Mouse (Mus musculus) heart, postnatal 10 days (tissue): ENCODE results near the gene Milr1. TPM values are rescaled to one million over a fixed set of nuclear protein-coding genes. Genes with fewer than 3 reads are reported as not detected.
"Not testable (repeated sequence)": the region's sequence is repeated elsewhere in the genome, so short reads cannot be mapped to it uniquely, and the experiment has no call there.

Experiments
- DNase-seq, 2 experiments: peaks; one replicate each; pipeline ENCODE4 v3.0.0; 2021
- intact Hi-C: fragments of 180-260 bp; cut with DNase I; formaldehyde crosslinking; loops from one replicate; pipeline ENCODE4 v1.15.1; 2025
- total RNA-seq, 2 experiments: library from RNA; stranded (reverse); gene quantifications; 2 replicates each; pipeline ENCODE4 v1.2.3; 2021

Milr1 gene
- total RNA-seq, 2 experiments from 2014 or later: 0.94 to 1.1 TPM

- intact Hi-C loops: no loop called here
- DNase-seq: peak; percentile 37 to 55
Observed at GRCm38 (mm10) chr11:106728402-106729366, 22.3 kb upstream of the Milr1 start.

- no peak for DNase-seq
- intact Hi-C loops: no loop called here
Observed at GRCm38 (mm10) chr11:106729656-106730055, 21.4 kb upstream of the Milr1 start.

GRCm38 (mm10) chr11:106730714-106731113, 20.3 kb upstream of the Milr1 start:
- intact Hi-C loops: no loop called here
- DNase-seq: no peak

GRCm38 (mm10) chr11:106736614-106737013, 14.4 kb upstream of the Milr1 start:
- intact Hi-C loops: loop anchor here (2.0 to 5.0 kb wide), 2 partner anchors 24 to 34 kb away; no protein-coding TSS in a partner anchor

GRCm38 (mm10) chr11:106737178-106737621, 13.8 kb upstream of the Milr1 start:
- intact Hi-C loops: loop anchor here (2.0 to 5.0 kb wide), 2 partner anchors 24 to 35 kb away; no protein-coding TSS in a partner anchor

More at GRCm38 (mm10) chr11:106736614-106737013, 14.4 kb upstream of the Milr1 start:
- DNase-seq: no peak

GRCm38 (mm10) chr11:106739116-106739515, 11.9 kb upstream of the Milr1 start:
- intact Hi-C loops: loop anchor here (5.0 kb wide), 1 partner anchor 37 kb away; no protein-coding TSS in a partner anchor

More at GRCm38 (mm10) chr11:106737178-106737621, 13.8 kb upstream of the Milr1 start:
- DNase-seq: peak; percentile 53 to 62

GRCm38 (mm10) chr11:106740724-106741123, 10.3 kb upstream of the Milr1 start:
- intact Hi-C loops: loop anchor here (5.0 kb wide), 1 partner anchor 228 kb away; no protein-coding TSS in a partner anchor
- not testable (repeated sequence) for DNase-seq

More at GRCm38 (mm10) chr11:106739116-106739515, 11.9 kb upstream of the Milr1 start:
- no peak for DNase-seq

- no peak for DNase-seq
- intact Hi-C loops: loop anchor here (5.0 kb wide), 1 partner anchor 229 kb away; no protein-coding TSS in a partner anchor
Observed at GRCm38 (mm10) chr11:106741232-106741631, 9.8 kb upstream of the Milr1 start.

GRCm38 (mm10) chr11:106741826-106742225, 9.2 kb upstream of the Milr1 start:
- no peak for DNase-seq
- intact Hi-C loops: loop anchor here (1.0 to 5.0 kb wide), 3 partner anchors 63 to 230 kb away; no protein-coding TSS in a partner anchor

- peak in 1 of 2 experiments; percentile 27 for DNase-seq
- intact Hi-C loops: loop anchor here (1.0 to 5.0 kb wide), 3 partner anchors 63 to 230 kb away; no protein-coding TSS in a partner anchor
Observed at GRCm38 (mm10) chr11:106742388-106742841, 8.6 kb upstream of the Milr1 start.

- DNase-seq: no peak
- intact Hi-C loops: loop anchor here (5.0 kb wide), 1 partner anchor 233 kb away; no protein-coding TSS in a partner anchor
Observed at GRCm38 (mm10) chr11:106744949-106745348, 6.1 kb upstream of the Milr1 start.

GRCm38 (mm10) chr11:106749557-106750120, 1.4 kb upstream of the Milr1 start:
- not testable (repeated sequence) for DNase-seq
- intact Hi-C loops: loop anchor here (10.0 kb wide), 1 partner anchor 335 kb away; no protein-coding TSS in a partner anchor

- DNase-seq: no peak
- intact Hi-C loops: loop anchor here (10.0 kb wide), 1 partner anchor 335 kb away; no protein-coding TSS in a partner anchor
Observed at GRCm38 (mm10) chr11:106750121-106750751, 790 bp upstream of the Milr1 start, which contains the start of gene Pecam1. Gene Pecam1, minus strand, starts transcription at chr11:106750628.

GRCm38 (mm10) chr11:106752103-106752502, 1.1 kb downstream of the Milr1 start:
- intact Hi-C loops: loop anchor here (10.0 kb wide), 1 partner anchor 337 kb away; no protein-coding TSS in a partner anchor
- no peak for DNase-seq

GRCm38 (mm10) chr11:106753314-106753713, 2.3 kb downstream of the Milr1 start:
- no peak for DNase-seq
- intact Hi-C loops: loop anchor here (10.0 kb wide), 1 partner anchor 339 kb away; no protein-coding TSS in a partner anchor

GRCm38 (mm10) chr11:106755583-106755982, 4.6 kb downstream of the Milr1 start:
- intact Hi-C loops: loop anchor here (10.0 kb wide), 1 partner anchor 341 kb away; no protein-coding TSS in a partner anchor
- DNase-seq: no peak

- intact Hi-C loops: loop anchor here (10.0 kb wide), 1 partner anchor 344 kb away; no protein-coding TSS in a partner anchor
- DNase-seq: no peak
Observed at GRCm38 (mm10) chr11:106759028-106759427, 8.0 kb downstream of the Milr1 start.

- no peak for DNase-seq
- intact Hi-C loops: no loop called here
Observed at GRCm38 (mm10) chr11:106760511-106760910, 9.5 kb downstream of the Milr1 start.

- peak; percentile 54 to 58 for DNase-seq
- intact Hi-C loops: no loop called here
Observed at GRCm38 (mm10) chr11:106762139-106762799, 11.2 kb downstream of the Milr1 start.
